Mouse (Mus musculus): ENCODE results near the gene Rnf152.

DNA sequence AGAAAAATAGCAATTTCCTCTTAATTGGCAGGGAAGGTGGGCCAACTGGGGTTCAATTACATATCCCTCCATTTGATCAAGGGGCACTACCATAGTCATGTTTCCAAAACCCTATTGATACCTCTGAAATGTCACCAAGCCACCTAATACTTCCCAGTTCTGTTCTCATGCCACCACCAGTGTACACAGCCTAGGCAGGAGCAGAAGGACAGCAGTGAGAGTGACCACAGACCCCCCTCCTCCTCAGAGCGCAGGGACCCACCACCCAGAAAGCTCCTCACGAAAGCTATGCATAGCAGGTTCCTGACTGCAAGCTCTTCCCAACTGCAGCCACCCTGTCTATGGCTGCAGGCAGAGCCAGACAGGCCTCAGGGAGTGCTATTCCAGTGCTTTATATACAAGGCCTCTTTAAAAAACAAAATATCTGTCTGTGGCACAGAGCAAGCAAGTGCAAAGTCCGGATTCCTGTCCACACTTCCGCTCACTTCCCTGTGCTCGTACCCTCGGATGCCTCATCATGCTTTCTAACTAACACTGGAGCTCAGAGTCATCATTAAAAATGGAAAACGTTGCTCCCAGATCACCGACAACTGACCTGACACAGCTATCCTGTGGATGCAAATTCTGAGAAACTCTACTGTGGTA is 24.3 kb downstream of the Rnf152 start:
- no peak for TF ChIP-seq MYOG (IDR thresholded peaks at IDR 0.05; ENCODE audit: control insufficient read depth, extremely low read depth, insufficient read length)
- TF ChIP-seq CTCF (IDR thresholded peaks at IDR 0.05; ENCODE audit: control insufficient read depth, insufficient read depth, insufficient read length): no peak

Measured in C2C12 (cell line).